Mouse (Mus musculus) T-helper 2 cell (primary cell): ENCODE measurements around the gene Whrn.

Experiments
- in situ Hi-C: fragments of 300-600 bp; cut with MboI, MseI; formaldehyde crosslinking; loops from one replicate; pipeline ENCODE4 v1.15.1; 2025; ENCODE audit warnings: high pct_unique_total_duplicates

The Whrn gene

DNA sequence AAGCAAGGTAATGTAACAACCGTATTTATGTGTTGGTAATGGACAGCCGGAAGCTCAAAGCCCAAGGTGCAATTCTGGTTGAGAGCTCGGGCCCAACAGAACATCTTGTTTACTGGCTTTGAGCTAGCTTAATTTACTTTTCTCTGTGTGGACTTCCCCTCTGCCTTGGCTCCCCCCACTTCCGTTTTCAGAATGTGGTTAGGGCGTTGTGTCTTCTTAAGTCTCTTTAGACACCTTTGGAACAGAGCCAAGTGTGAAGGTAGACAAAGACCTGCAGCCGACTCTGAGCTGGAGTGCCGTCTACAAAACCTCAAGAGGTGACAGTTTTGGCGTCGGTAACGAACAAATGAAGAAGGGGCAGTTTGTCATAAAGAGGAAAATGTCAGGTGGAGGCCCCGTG, 110.0 kb downstream of the Whrn start:
- in situ Hi-C loops: no loop called here

DNA sequence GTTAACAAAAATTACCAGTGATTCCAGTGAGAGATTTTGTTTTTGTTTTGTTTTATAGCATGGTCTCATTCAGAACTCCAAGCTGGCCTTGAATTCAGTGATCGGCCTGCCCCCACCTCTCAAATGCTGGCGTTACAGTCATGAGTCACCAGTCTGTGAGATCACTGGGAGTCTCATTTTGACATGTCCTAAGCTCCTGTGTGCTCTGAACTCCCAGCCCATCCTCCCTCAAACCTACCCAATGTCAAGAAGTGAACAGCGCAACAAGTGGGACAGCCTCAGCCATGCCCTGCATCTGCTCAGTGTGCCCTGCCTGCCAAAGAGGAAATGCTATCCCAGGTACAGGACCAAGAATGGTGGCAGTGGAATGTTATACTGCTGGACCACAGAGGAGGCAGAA, 110.5 kb downstream of the Whrn start:
- in situ Hi-C loops: no loop called here

DNA sequence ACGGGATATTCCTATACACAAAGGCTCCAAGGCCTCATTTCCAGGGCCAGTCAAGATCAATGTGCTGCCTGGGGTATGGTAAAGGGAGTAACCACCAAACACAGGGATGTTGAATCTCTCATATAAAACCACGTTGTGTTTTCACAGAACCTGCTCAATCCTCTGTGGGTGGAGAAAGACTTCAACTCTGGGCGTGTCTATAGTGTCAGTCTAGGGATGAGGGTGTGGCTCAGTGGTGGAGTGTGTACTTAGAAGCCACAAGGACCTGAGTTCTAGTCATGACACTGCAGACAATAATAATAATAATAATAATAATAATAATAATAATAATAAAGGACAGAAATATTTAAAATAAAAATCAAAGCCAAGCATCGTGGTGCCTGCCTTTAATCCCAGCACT, 111.5 kb downstream of the Whrn start:
- in situ Hi-C loops: no loop called here

DNA sequence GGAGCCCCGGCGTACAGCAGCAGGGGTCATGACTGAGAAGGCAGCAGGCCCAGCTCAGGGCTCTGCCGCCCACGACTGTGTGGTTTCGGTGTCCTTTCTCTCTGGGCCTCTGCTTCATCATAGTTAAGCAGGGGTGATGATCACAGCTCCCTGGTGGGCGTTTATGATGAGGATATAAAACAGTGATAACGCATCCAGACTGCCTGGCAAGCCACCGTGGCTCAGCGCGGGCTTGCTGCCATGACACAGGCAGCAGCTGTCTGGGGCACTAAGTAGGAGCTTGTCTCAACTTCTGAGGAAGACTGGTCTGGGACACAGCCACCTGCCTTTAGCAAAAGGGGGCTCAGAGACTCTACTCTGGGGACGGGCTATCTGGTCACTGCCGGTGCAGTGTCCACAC, 112.3 kb downstream of the Whrn start:
- in situ Hi-C loops: no loop called here

DNA sequence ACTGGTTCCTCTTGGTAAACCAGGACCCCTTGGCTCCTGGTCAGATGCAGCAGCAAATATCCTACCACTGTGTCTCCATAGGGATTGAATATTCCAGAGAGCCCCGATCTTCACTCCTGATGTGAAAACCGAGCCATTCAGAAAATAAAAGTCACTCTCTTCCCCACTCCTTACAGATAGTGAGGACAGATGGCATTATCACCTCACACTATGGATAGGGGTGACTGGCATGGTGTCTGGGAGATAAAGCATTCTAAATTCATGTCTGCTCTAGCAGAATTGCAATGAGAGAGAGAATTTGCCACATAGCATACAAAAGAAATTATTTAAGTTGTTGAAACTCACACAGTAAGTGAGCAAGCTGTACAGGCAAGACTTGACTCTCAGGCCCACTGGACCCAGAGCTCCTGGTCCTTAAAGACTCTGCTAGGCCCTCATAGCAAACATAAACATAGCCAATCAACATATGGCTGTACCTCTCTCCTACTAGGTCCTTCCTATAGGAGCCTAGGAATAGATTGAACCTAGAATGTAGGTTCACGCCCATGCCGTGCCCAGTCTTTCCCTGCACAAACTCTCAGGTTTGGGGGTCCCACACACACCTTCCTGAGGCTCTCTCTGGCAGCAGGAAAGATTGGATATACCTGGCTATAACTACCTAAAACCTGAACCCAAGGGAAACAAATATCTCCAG, 113.0 kb downstream of the Whrn start:
- in situ Hi-C loops: no loop called here

DNA sequence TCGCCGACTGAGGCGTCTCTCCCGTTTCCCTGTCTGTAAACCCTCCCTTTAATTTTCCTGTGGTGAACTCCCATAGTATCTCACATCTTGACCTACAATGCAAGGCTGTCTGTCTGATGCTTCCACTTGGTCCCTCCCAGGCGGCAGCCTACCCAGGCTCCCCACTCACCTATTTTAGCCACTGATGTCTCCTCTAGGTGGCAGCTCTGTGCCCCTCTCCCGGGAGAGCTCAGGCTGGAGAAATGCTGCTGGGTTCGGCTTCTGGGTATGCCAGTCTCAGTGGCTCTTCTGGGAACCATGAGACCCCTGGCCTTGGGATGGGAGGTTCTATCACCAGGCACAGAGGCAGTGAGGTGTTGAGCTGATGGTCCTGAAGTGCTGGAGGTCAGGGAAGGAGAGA, 118.3 kb downstream of the Whrn start:
- in situ Hi-C loops: no loop called here

DNA sequence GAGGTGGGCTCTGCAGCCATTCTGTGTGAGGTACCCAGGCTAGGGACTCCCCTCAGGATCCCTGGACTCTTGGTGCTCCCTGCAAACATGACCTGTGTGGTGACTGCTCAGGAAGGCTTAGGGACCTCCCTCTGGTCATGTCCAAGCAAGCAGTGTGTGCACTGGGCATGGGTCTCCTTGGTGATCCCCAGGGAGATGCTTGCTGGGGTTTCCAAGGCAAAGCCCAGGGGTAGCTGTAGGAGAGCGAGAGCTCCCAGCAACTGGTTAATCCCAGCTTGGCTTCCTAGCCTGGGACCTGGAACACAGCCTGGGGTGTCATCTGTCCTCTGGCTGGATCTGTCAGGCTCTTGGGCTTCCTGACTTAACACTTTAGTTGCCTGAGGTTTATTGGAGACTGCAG, 120.4 kb downstream of the Whrn start:
- in situ Hi-C loops: no loop called here

DNA sequence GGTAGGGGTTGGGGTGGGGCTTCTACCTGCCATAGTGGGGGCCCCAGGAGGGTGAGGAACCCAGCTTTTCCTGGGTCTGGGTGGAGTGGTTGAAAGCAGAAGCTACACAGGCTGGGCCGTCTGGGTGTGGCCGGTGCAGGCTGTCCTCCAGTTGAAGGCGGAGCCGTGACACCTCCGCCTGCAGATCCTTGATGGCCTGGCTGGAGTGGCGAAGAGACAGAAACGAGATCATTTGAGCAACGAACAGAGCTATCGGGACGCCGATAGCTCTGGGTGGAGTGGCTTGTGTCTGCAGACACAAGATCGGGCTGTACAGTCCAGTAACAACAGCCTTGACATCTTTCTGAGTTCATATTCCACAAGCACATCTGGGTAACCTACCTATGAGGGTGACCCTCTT, 121.5 kb downstream of the Whrn start:
- in situ Hi-C loops: no loop called here

DNA sequence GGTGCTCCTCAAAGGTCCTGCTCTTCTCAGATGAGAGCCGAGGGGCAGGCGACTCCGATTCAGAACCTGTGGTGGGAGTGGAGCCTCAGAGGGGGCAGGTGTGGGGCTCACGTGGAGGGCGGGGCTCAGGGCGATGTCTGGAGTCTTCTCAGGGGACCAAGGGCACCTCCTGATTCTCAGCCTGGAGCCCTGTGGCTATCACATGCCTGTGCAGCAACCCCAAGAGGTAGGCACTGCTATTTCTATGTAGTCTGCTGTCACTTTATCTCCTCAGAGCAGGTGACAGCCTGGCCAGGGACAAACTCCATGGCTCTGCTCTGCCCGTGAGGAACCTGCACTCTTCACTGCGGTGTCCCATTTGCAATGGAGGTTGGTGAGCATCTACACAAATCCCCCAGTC, 122.4 kb downstream of the Whrn start:
- in situ Hi-C loops: no loop called here

DNA sequence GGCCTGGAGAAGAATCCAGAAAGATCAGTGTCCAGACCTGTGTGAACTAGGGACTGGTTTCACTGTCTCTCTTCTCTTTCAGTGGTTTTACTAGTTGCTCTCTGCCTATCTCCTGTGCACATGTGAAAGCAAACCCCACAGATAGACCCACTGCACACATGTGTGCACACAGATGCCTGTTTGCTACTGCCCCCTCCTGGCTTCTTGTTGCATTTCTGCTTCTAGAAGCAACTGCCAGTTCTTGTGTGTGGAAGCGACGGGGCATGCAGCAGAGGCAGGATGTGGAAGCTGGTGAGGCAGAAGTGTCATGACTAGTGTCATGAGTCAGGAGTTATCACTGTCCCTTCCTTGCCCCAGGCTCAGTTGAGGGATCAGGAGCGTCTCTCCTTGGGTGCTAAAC, 123.9 kb downstream of the Whrn start:
- in situ Hi-C loops: no loop called here

DNA sequence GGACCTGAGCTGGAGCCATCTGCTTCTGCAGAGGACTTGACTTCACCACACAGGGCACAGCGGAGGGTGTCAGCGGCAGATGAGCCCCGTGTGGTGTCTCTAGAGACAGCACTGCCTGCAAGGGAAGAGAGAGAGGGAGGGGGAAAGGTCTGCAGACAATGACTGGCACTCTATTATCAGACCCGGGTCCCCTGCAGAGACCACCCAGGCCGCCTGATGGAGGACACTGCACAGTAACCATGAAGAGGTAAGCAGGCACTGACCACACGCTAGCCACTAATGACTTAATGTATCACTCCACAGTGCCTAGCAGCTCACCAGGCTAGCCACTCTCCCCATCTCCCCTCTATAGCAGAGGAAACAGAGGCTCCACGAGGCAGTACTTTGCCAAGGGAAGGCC, 124.9 kb downstream of the Whrn start:
- in situ Hi-C loops: no loop called here

DNA sequence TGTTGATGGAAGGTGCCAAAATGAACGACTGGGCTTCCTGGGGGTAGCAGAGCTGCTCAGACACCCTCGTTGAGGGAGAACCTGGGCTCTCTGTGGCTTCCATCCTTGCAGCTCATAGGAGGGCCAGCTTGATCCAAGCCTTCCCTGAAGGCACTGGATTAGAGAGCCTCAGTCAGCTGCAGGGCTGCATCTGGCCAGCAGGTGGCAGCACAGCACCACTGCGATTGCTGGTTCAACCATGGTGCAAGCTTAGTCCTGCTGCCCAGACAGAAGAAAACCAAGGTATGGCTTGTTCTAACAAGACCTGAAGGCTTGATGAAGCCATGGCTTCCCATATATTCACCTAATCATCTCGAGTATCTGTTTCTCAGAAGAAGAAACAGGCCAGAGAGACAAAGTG, 127.2 kb downstream of the Whrn start:
- in situ Hi-C loops: loop anchor here (5.0 kb wide), 1 partner anchor 39 kb away; no protein-coding TSS in a partner anchor
